Mouse (Mus musculus) olfactory bulb, adult 2 months (tissue): ENCODE data around the gene Rfx8.

Experiments used
- CTCF ChIP-seq: fragments of 200-500 bp; IDR thresholded peaks from 2 replicates; pipeline ENCODE4 v1.5.1; 2012; ENCODE audit warnings: low read depth, mild to moderate bottlenecking, low read length, moderate library complexity; ENCODE audit not compliant: insufficient read depth
- POLR2A ChIP-seq: fragments of 200-500 bp; IDR thresholded peaks from 2 replicates; pipeline ENCODE4 v1.6.1; 2012; ENCODE audit warnings: mild to moderate bottlenecking, low read depth, low read length, moderate library complexity; ENCODE audit not compliant: insufficient read depth

GRCm38 (mm10) chr1:39651241-39651548, 69.6 kb downstream of the Rfx8 start, which contains the start of gene Creg2:
- TF ChIP-seq CTCF, result no peak
- no peak for TF ChIP-seq POLR2A
